Mouse (Mus musculus) ES-CJ7 (cell line): ENCODE results near the gene Taar7d.
"Not testable (repeated sequence)": the region's sequence is repeated elsewhere in the genome, so short reads cannot be mapped to it uniquely, and the experiment has no call there.

ENCODE experiments used
- DNase-seq: peaks from one replicate; pipeline ENCODE4 v3.0.0; 2011; ENCODE audit warnings: low read depth, low spot score

The Taar7d gene

GRCm38 (mm10) chr10:24026922-24027321 is at the start of gene Taar7d:
Taar7d (plus strand) TSS chr10:24027222.
- DNase-seq, result no peak

- DNase-seq, result peak; percentile 79
These were observed 49.1 kb upstream of the Taar7d start for GRCm38 (mm10) chr10:23977958-23978357.

- DNase-seq, result peak; percentile 94
These were observed 47.9 kb upstream of the Taar7d start for GRCm38 (mm10) chr10:23978901-23979705.

GRCm38 (mm10) chr10:23985546-23985945 is 41.5 kb upstream of the Taar7d start, which contains the start of gene Taar6:
Taar6 (minus strand) TSS chr10:23985646.
- no peak for DNase-seq

GRCm38 (mm10) chr10:23986419-23986818 is 40.6 kb upstream of the Taar7d start:
- no peak for DNase-seq

GRCm38 (mm10) chr10:23993381-23993780 is 33.6 kb upstream of the Taar7d start, which contains the start of gene Taar7a:
Taar7a (minus strand) TSS chr10:23993481.
- DNase-seq, result no peak

- no peak for DNase-seq
These were observed 27.4 kb upstream of the Taar7d start, which contains the start of gene Taar7b for GRCm38 (mm10) chr10:23999639-24000038. Taar7b (plus strand) TSS chr10:23999939.

GRCm38 (mm10) chr10:24006442-24006841 is 20.6 kb upstream of the Taar7d start:
- no peak for DNase-seq

- no peak for DNase-seq
These were observed 20.0 kb upstream of the Taar7d start for GRCm38 (mm10) chr10:24007034-24007433.

GRCm38 (mm10) chr10:24008143-24008542 is 18.9 kb upstream of the Taar7d start:
- no peak for DNase-seq

GRCm38 (mm10) chr10:24031347-24031746 is 4.3 kb downstream of the Taar7d start:
- no peak for DNase-seq

GRCm38 (mm10) chr10:24037314-24037713 is 10.3 kb downstream of the Taar7d start, which contains the start of gene Taar7e:
Taar7e (plus strand) TSS chr10:24037614.
- no peak for DNase-seq

- DNase-seq, result no peak
These were observed 13.3 kb downstream of the Taar7d start for GRCm38 (mm10) chr10:24040120-24040869.

- DNase-seq, result no peak
These were observed 22.2 kb downstream of the Taar7d start, which contains the start of gene Taar7f for GRCm38 (mm10) chr10:24049210-24049609. Taar7f (plus strand) TSS chr10:24049510.

- DNase-seq, result no peak
These were observed 25.0 kb downstream of the Taar7d start for GRCm38 (mm10) chr10:24052039-24052438.

GRCm38 (mm10) chr10:24058986-24059385 is 32.0 kb downstream of the Taar7d start:
- no peak for DNase-seq

- not testable (repeated sequence) for DNase-seq
These were observed 47.7 kb downstream of the Taar7d start for GRCm38 (mm10) chr10:24074751-24075150.

- not testable (repeated sequence) for DNase-seq
These were observed 49.2 kb downstream of the Taar7d start, which contains the start of gene Taar8a for GRCm38 (mm10) chr10:24076200-24076599. Taar8a (plus strand) TSS chr10:24076500.
